Mouse (Mus musculus): Measurements from ENCODE around the gene Muc4.

The Muc4 gene

GRCm38 (mm10) chr16:32826521-32826920 lies 90.8 kb downstream of the Muc4 start:
- in situ Hi-C loops (cut with MboI; ENCODE audit: unreplicated experiment in 2 of 2) = no loop called here

DNA sequence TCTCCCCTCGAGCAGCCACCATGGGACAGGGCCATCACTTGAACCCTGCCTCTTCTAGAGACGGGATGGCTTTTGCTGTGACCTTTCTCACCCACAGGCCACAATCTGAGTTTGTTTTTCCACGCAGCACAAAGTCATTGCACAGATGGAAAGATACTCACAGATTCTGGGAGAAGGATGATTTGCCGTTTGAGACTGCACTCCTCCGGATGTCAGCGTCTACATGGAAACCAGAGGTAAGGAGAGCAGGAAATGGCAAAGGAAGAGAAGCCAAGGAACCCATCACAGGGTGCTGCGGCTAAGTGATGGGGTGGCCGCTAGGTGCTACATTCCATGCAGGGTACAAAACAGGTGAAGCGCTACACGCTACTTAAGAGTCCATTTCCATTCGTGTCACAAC lies 93.4 kb downstream of the Muc4 start:
- in situ Hi-C loops (cut with MboI; ENCODE audit: unreplicated experiment in 2 of 2) = no loop called here

GRCm38 (mm10) chr16:32831501-32831900 lies 95.8 kb downstream of the Muc4 start:
- in situ Hi-C loops (cut with MboI; ENCODE audit: unreplicated experiment in 2 of 2) = no loop called here

Data from v-Abl transformed pro-B cells (cell line).